ENCODE assay signal across 35 mouse cellular contexts in genomic region chr7:133551000-133551399, GRCm38 (mm10). TPM values are rescaled to one million over a fixed set of nuclear protein-coding genes. Genes with fewer than 3 reads are reported as not detected.
DNase-seq lines count a peak whose midpoint lies in the region; ATAC-seq and TF ChIP-seq lines count a peak whose summit lies in the region.
"Had no signal": no experiment of that assay in that cellular context is flagged by ENCODE, and none has a peak within 500 bp of the region (broad histone marks: within the 10 kb centered on the region; RNA-seq: fewer than 3 reads in every experiment).

No protein-coding gene starts in this region.

- no peak overlapping the region for H3K4me2 ChIP-seq in stomach, embryonic 15.5 days
- no peak overlapping the region for H3K4me2 ChIP-seq in stomach, postnatal 0 days (replicated peaks; ENCODE audit: low read depth)
- H3K4me2 ChIP-seq in liver, embryonic 13.5 days: no peak overlapping the region
- H3K4me2 ChIP-seq in liver, embryonic 16.5 days (ENCODE audit: low read depth, low read length): no peak overlapping the region
- H3K4me2 ChIP-seq: embryonic facial prominence, embryonic 13.5 days; forebrain, embryonic 12.5 days; heart, embryonic 13.5 days; hindbrain, embryonic 14.5 days had no signal

- no peaks in the 10 kb centered on the region for H3K9me3 ChIP-seq in stomach, embryonic 15.5 days
- H3K9me3 ChIP-seq in stomach, postnatal 0 days (ENCODE audit: control insufficient read depth, low read length): no peaks in the 10 kb centered on the region
- no peaks in the 10 kb centered on the region for H3K9me3 ChIP-seq in liver, embryonic 13.5 days (replicated peaks)
- H3K9me3 ChIP-seq in liver, embryonic 16.5 days (replicated peaks; ENCODE audit: control insufficient read depth, low read length): no peaks in the 10 kb centered on the region
- H3K9me3 ChIP-seq: embryonic facial prominence, embryonic 10.5 days; embryonic facial prominence, embryonic 13.5 days; forebrain, embryonic 12.5 days; heart, embryonic 10.5 days; heart, embryonic 13.5 days had no signal

- no peaks in the 10 kb centered on the region for H3K36me3 ChIP-seq in stomach, embryonic 15.5 days
- H3K36me3 ChIP-seq in stomach, postnatal 0 days (ENCODE audit: control insufficient read depth, insufficient read depth, low read length): no peaks in the 10 kb centered on the region
- no peaks in the 10 kb centered on the region for H3K36me3 ChIP-seq in liver, embryonic 13.5 days
- no peaks in the 10 kb centered on the region for H3K36me3 ChIP-seq in liver, embryonic 16.5 days (ENCODE audit: control insufficient read depth, insufficient read depth)
- H3K36me3 ChIP-seq: embryonic facial prominence, embryonic 10.5 days; embryonic facial prominence, embryonic 13.5 days; forebrain, embryonic 12.5 days; heart, embryonic 10.5 days; heart, embryonic 13.5 days had no signal

- no peak for TF ChIP-seq EP300 in stomach, postnatal 0 days (optimal IDR thresholded peaks at IDR 0.05)

- 63% methylated on average over 2 of the region's 2 CpGs for WGBS in stomach, embryonic 15.5 days
- 63% methylated on average over 2 of the region's 2 CpGs for WGBS in stomach, postnatal 0 days
- 36% methylated on average over 2 of the region's 2 CpGs for WGBS in liver, embryonic 13.5 days (ENCODE audit: insufficient replicate concordance)
- WGBS in liver, embryonic 16.5 days (ENCODE audit: insufficient replicate concordance): 49% methylated on average over 2 of the region's 2 CpGs
- WGBS in lung, adult 2 months: 49% methylated on average over 2 of the region's 2 CpGs

- H3K27ac ChIP-seq in stomach, embryonic 15.5 days: no peak overlapping the region
- no peak overlapping the region for H3K27ac ChIP-seq in stomach, postnatal 0 days (replicated peaks)
- no peak overlapping the region for H3K27ac ChIP-seq in liver, embryonic 13.5 days
- H3K27ac ChIP-seq in liver, embryonic 16.5 days (ENCODE audit: low read length): no peak overlapping the region
- H3K27ac ChIP-seq: embryonic facial prominence, embryonic 10.5 days; embryonic facial prominence, embryonic 13.5 days; forebrain, embryonic 12.5 days; heart, embryonic 10.5 days; heart, embryonic 13.5 days; hindbrain, embryonic 14.5 days; hindbrain, postnatal 0 days had no signal

- no peaks in the 10 kb centered on the region for H3K4me1 ChIP-seq in stomach, embryonic 15.5 days
- no peaks in the 10 kb centered on the region for H3K4me1 ChIP-seq in stomach, postnatal 0 days (replicated peaks; ENCODE audit: control insufficient read depth, insufficient read depth)
- H3K4me1 ChIP-seq in liver, embryonic 13.5 days (replicated peaks): peaks cover 28% of the 10 kb centered on the region
- H3K4me1 ChIP-seq in liver, embryonic 16.5 days (ENCODE audit: control insufficient read depth, low read depth, low read length): peaks cover 12% of the 10 kb centered on the region
- no peaks in the 10 kb centered on the region for H3K4me1 ChIP-seq in lung, adult 2 months (ENCODE audit: control insufficient read depth, insufficient read depth, low read length)
- H3K4me1 ChIP-seq: embryonic facial prominence, embryonic 13.5 days; forebrain, embryonic 12.5 days; heart, embryonic 10.5 days; heart, embryonic 13.5 days had no signal

- no peak for TF ChIP-seq POLR2A in lung, adult 2 months (IDR thresholded peaks at IDR 0.05; ENCODE audit: borderline replicate concordance, extremely low read depth, low read depth, low read length)

- no peak for DNase-seq in stomach, postnatal 0 days (ENCODE audit: low spot score)
- DNase-seq in ZHBTc4 (ENCODE audit: low read depth, low spot score): peak; percentile 14
- DNase-seq in liver, embryonic 13.5 days: peak; percentile 38
- DNase-seq in lung, adult 2 months: no peak
- no peak for DNase-seq in cerebellum, postnatal 4 days (ENCODE audit: low spot score in 2 of 2)
- no peak for DNase-seq in gastrocnemius, postnatal 4 days (ENCODE audit: low spot score in 2 of 2)
- DNase-seq: adrenal gland, adult 2 months; adrenal gland, postnatal 36 days; cerebellum, adult 18-20 months; cerebellum, adult 9-10 months; cerebellum, postnatal 25 days; embryo, embryonic 11 days; gastrocnemius, postnatal 10 days; gastrocnemius, postnatal 36 days; heart, adult 18-20 months; heart, postnatal 14 days; heart, postnatal 4 days had no signal

- no peak for TF ChIP-seq CTCF in stomach, postnatal 0 days (IDR thresholded peaks at IDR 0.05; ENCODE audit: low read depth)
- TF ChIP-seq CTCF in lung, adult 2 months (IDR thresholded peaks at IDR 0.05; ENCODE audit: insufficient read depth, low read length): no peak

- no peaks in the 10 kb centered on the region for H3K27me3 ChIP-seq in stomach, embryonic 15.5 days (replicated peaks)
- H3K27me3 ChIP-seq in stomach, postnatal 0 days (ENCODE audit: control insufficient read depth, insufficient read depth, low read length): no peaks in the 10 kb centered on the region
- H3K27me3 ChIP-seq in liver, embryonic 13.5 days: no peaks in the 10 kb centered on the region
- no peaks in the 10 kb centered on the region for H3K27me3 ChIP-seq in liver, embryonic 16.5 days (ENCODE audit: control insufficient read depth, insufficient read depth, low read depth, low read length)
- H3K27me3 ChIP-seq: embryonic facial prominence, embryonic 13.5 days; forebrain, embryonic 12.5 days; heart, embryonic 13.5 days had no signal

- ATAC-seq in stomach, embryonic 15.5 days (ENCODE audit: insufficient read depth, low FRiP score, low read depth): peak; percentile 60; the same call in 1 of the 2 replicates
- ATAC-seq in stomach, postnatal 0 days (ENCODE audit: low FRiP score, low TSS enrichment): no peak
- ATAC-seq in liver, embryonic 13.5 days (ENCODE audit: low read depth): peak; percentile 57; the same call in 1 of the 2 replicates
- ATAC-seq in liver, embryonic 16.5 days (ENCODE audit: low read depth): peak; percentile 54
- ATAC-seq: CD4-positive, CD25-positive, alpha-beta regulatory T cell, adult 4 months; forebrain, embryonic 16.5 days; hindbrain, postnatal 0 days; inflammation-experienced regulatory T-cells, adult 6 months had no signal

- no peak overlapping the region for H3K9ac ChIP-seq in stomach, embryonic 15.5 days
- no peak overlapping the region for H3K9ac ChIP-seq in stomach, postnatal 0 days (ENCODE audit: low read length)
- H3K9ac ChIP-seq in liver, embryonic 13.5 days: no peak overlapping the region
- H3K9ac ChIP-seq in liver, embryonic 16.5 days (ENCODE audit: low read depth, low read length): no peak overlapping the region
- H3K9ac ChIP-seq: embryonic facial prominence, embryonic 13.5 days; forebrain, embryonic 12.5 days; heart, embryonic 13.5 days; hindbrain, embryonic 14.5 days had no signal

- H3K4me3 ChIP-seq in stomach, embryonic 15.5 days (replicated peaks): no peak overlapping the region
- H3K4me3 ChIP-seq in stomach, postnatal 0 days (ENCODE audit: low read depth, low read length): no peak overlapping the region
- H3K4me3 ChIP-seq in liver, embryonic 13.5 days (replicated peaks): no peak overlapping the region
- no peak overlapping the region for H3K4me3 ChIP-seq in liver, embryonic 16.5 days (ENCODE audit: low read depth, low read length)
- no peak overlapping the region for H3K4me3 ChIP-seq in lung, adult 2 months (replicated peaks; ENCODE audit: extremely low read depth, low read depth, low read length)
- H3K4me3 ChIP-seq: embryonic facial prominence, embryonic 10.5 days; embryonic facial prominence, embryonic 13.5 days; erythroblast, embryonic 14.5 days; forebrain, embryonic 12.5 days; heart, embryonic 10.5 days; heart, embryonic 13.5 days had no signal

RNA-seq across cellular contexts. Expression of gene Tex36, which starts 51.0 kb away (rescaled TPM):
- not detected in 2 replicates for polyA plus RNA-seq in stomach, embryonic 15.5 days (2015; fragmentation: Nextera tagmentation; extraction: Ambion mirVana)
- not detected in 2 replicates for polyA plus RNA-seq in stomach, postnatal 0 days (2015; fragmentation: Nextera tagmentation; extraction: Ambion mirVana)
- not detected in 2 replicates for polyA plus RNA-seq in liver, embryonic 13.5 days (2015; fragmentation: Nextera tagmentation; extraction: Ambion mirVana)
- polyA plus RNA-seq in liver, embryonic 16.5 days (2015; fragmentation: Nextera tagmentation; extraction: Ambion mirVana): not detected in 2 replicates
- polyA plus RNA-seq in lung, adult 2 months (2012; rRNA removed): not detected in 2 replicates
- total RNA-seq in gastrocnemius, postnatal 4 days (2021): not detected
- total RNA-seq: adrenal gland, adult 2 months; adrenal gland, postnatal 36 days; gastrocnemius, adult 18-20 months; gastrocnemius, postnatal 10 days; gastrocnemius, postnatal 36 days; heart, adult 18-20 months; heart, postnatal 14 days; heart, postnatal 4 days; hindbrain, postnatal 0 days had no signal
- polyA plus RNA-seq: adrenal gland, adult 2 months; C2C12; CD4-positive, CD25-positive, alpha-beta regulatory T cell, adult 4 months; cortical plate, adult 2 months; embryonic facial prominence, embryonic 10.5 days; embryonic facial prominence, embryonic 13.5 days; erythroblast, embryonic 14.5 days; forebrain, embryonic 12.5 days; forebrain, embryonic 16.5 days; heart, embryonic 10.5 days; heart, embryonic 13.5 days; heart, embryonic 16.5 days; hindbrain, embryonic 11.5 days; hindbrain, embryonic 14.5 days; hindbrain, postnatal 0 days; inflammation-experienced regulatory T-cells, adult 6 months had no signal

Comparison
In these comparisons a context has a peak if more than half of its experiments do, and no peak if none do; other contexts are left out.
1. DNase-seq: peak in ZHBTc4 (single experiment) and liver, embryonic 13.5 days (single experiment); none in stomach, postnatal 0 days (single experiment), lung, adult 2 months (single experiment), cerebellum, postnatal 4 days (0 of 2) and gastrocnemius, postnatal 4 days (0 of 2).